Mouse (Mus musculus) heart, adult 9 months (tissue): Measurements from ENCODE around the gene Gm11985.
A peak's percentile ranks its signal among the peaks of the same experiment; 100 is the strongest.
"Not testable (repeated sequence)": the region's sequence is repeated elsewhere in the genome, so short reads cannot be mapped to it uniquely, and the experiment has no call there.

ENCODE experiments used
- DNase-seq, 2 experiments: peaks; one replicate each; pipeline ENCODE4 v3.0.0; 2022; ENCODE audit warnings: low spot score in 2 of 2

Gm11985 gene

GRCm38 (mm10) chr11:7188469-7188868 is at the start of gene Gm11985:
Gene Gm11985, minus strand, starts transcription at chr11:7188569.
- DNase-seq, result no peak

- no peak for DNase-seq
These were observed 49.3 kb upstream of the Gm11985 start for GRCm38 (mm10) chr11:7237712-7238111.

- DNase-seq, result no peak
These were observed 48.4 kb upstream of the Gm11985 start for GRCm38 (mm10) chr11:7236751-7237150.

GRCm38 (mm10) chr11:7234981-7235609 is 46.7 kb upstream of the Gm11985 start:
- no peak for DNase-seq

GRCm38 (mm10) chr11:7234436-7234835 is 46.1 kb upstream of the Gm11985 start:
- no peak for DNase-seq

- DNase-seq, result no peak
These were observed 45.0 kb upstream of the Gm11985 start for GRCm38 (mm10) chr11:7233333-7233732.

GRCm38 (mm10) chr11:7231958-7232357 is 43.6 kb upstream of the Gm11985 start:
- no peak for DNase-seq

GRCm38 (mm10) chr11:7230000-7230399 is 41.6 kb upstream of the Gm11985 start:
- no peak for DNase-seq

GRCm38 (mm10) chr11:7228107-7228506 is 39.7 kb upstream of the Gm11985 start:
- DNase-seq, result no peak

- no peak for DNase-seq
These were observed 38.6 kb upstream of the Gm11985 start for GRCm38 (mm10) chr11:7226810-7227550.

GRCm38 (mm10) chr11:7226200-7226599 is 37.8 kb upstream of the Gm11985 start:
- no peak for DNase-seq

- not testable (repeated sequence) for DNase-seq
These were observed 33.5 kb upstream of the Gm11985 start for GRCm38 (mm10) chr11:7221826-7222225.

GRCm38 (mm10) chr11:7215703-7216102 is 27.3 kb upstream of the Gm11985 start:
- peak in 1 of 2 experiments; percentile 27 for DNase-seq

GRCm38 (mm10) chr11:7214761-7215160 is 26.4 kb upstream of the Gm11985 start:
- peak in 1 of 2 experiments; percentile 59 for DNase-seq

- no peak for DNase-seq
These were observed 25.9 kb upstream of the Gm11985 start for GRCm38 (mm10) chr11:7214342-7214660.

- peak; percentile 38 to 41 for DNase-seq
These were observed 25.4 kb upstream of the Gm11985 start, which contains the start of gene Igfbp3 for GRCm38 (mm10) chr11:7213501-7214341. Gene Igfbp3, minus strand, starts transcription at chr11:7213923.

GRCm38 (mm10) chr11:7213161-7213500 is 24.8 kb upstream of the Gm11985 start:
- no peak for DNase-seq

- DNase-seq, result no peak
These were observed 23.9 kb upstream of the Gm11985 start for GRCm38 (mm10) chr11:7212126-7212798.

- DNase-seq, result no peak
These were observed 22.8 kb upstream of the Gm11985 start for GRCm38 (mm10) chr11:7211211-7211610.

GRCm38 (mm10) chr11:7210343-7210742 is 22.0 kb upstream of the Gm11985 start:
- peak; percentile 23 to 64 for DNase-seq

GRCm38 (mm10) chr11:7203846-7204245 is 15.5 kb upstream of the Gm11985 start:
- no peak for DNase-seq

- DNase-seq, result no peak
These were observed 13.8 kb upstream of the Gm11985 start for GRCm38 (mm10) chr11:7202206-7202605.
